Mouse (Mus musculus): ENCODE results near the gene Klk9.

Gene Klk9

GRCm38 (mm10) chr7:43791591-43791990, at the start of gene Klk9:
Gene Klk9, plus strand, starts transcription at chr7:43791891.
- no peak for DNase-seq

GRCm38 (mm10) chr7:43747788-43748187, 43.9 kb upstream of the Klk9 start:
- DNase-seq = no peak

- no peak for DNase-seq
Observed at GRCm38 (mm10) chr7:43752806-43753205, 38.9 kb upstream of the Klk9 start.

- no peak for DNase-seq
Observed at GRCm38 (mm10) chr7:43766484-43766883, 25.2 kb upstream of the Klk9 start.

GRCm38 (mm10) chr7:43768597-43768996, 23.1 kb upstream of the Klk9 start, which contains the start of gene Klk12:
Gene Klk12, plus strand, starts transcription at chr7:43768897.
- no peak for DNase-seq

DNA sequence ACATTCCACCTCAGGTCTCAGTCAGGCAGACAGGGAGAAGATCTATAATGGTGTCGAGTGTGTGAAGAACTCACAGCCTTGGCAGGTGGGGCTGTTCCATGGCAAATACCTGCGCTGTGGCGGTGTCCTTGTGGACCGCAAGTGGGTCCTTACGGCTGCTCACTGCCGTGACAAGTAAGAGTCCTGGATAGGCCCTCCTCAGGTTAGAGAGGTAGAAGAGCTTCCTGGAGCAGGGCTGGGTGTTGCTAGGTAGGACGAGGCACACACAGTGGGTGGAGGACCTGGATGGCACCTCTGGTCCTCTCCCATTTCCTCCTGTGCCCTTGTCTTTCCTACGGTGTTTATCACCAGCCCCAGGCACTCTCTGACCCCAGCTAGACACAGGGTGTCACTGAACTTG, 22.1 kb upstream of the Klk9 start:
- no peak for DNase-seq

- no peak for DNase-seq
Observed at GRCm38 (mm10) chr7:43770701-43771100, 21.0 kb upstream of the Klk9 start.

- no peak for DNase-seq
Observed at GRCm38 (mm10) chr7:43771916-43772315, 19.8 kb upstream of the Klk9 start.

GRCm38 (mm10) chr7:43772901-43773300, 18.8 kb upstream of the Klk9 start:
- DNase-seq = no peak

DNA sequence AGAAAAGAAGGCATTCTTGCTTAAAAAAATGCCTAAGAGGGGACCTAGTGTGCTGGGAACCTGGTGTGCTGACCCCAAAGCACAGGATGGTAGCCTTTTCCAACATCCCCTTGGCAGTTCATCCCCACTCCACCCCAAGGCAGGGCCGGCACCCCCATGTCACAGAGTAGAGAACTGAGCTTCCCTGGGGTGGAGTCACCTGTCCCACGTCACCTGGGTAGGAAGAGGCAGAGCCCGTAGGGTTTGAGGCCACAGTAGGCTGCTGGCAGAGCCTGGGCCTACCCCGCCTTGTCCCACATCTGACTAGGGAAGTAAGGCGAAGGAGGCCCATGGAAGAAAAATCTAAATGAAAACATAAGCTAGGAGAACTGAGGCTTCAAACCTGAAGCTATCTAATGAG, 17.3 kb upstream of the Klk9 start, which contains the start of gene Klk11:
Gene Klk11 (plus strand): TSS at position 241 of the 400 bp plus-strand sequence.
- DNase-seq = no peak

- DNase-seq = no peak
Observed at GRCm38 (mm10) chr7:43774802-43775201, 16.9 kb upstream of the Klk9 start.

DNA sequence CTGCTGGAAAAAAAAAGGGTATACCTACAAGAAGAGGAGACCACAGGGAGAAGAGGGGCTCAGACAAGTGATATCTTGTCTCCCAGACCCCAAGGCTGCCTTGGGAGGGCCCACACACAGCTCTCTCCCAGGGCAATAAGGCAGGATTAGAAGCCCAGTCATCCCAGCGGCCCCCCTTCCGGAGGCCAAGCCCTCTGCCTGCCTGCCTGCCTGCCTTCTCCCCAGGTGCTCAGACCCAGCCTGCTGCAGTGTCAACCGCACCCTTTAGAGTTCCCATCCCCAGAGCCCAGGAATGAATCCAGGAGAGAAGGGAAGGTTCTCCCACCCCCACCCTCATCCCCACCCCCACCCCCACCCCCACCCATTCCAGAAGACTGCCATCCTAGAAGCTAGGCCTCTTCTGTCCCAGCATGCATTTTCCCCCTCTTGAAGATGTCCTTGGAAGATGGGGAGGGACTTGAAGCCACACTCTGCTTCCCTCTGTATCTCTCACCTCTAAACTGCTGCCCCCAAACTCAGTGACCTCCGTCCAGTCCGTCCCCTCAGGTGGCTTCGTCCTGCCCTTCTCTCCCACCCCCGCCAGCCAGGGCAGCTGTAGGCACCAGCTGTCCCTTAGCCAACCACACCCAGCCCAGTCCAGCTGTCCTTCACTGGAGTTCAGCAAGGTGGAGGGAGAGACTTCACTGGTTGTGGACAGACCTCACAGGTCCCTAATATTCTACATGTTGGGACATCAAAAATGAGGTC, 16.2 kb upstream of the Klk9 start:
- DNase-seq = no peak

DNA sequence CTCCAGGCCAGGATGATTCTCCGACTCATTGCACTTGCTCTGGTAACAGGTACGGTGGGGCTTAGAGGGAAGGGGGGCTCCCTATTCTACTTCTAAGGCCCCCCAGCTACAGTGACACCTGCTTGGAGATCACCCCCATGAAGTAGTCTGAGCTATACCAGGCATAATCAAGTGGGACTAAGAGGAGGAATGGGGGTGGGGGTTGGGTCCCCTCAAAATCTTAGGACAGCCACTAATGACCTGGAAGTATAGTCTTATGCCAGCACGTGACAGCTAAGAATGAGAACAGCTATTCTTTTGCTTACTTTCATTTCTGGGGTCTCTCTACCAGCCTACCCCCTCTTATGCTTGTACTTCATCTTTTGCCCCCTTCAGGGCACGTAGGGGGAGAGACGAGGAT, 15.2 kb upstream of the Klk9 start:
- DNase-seq = no peak

DNA sequence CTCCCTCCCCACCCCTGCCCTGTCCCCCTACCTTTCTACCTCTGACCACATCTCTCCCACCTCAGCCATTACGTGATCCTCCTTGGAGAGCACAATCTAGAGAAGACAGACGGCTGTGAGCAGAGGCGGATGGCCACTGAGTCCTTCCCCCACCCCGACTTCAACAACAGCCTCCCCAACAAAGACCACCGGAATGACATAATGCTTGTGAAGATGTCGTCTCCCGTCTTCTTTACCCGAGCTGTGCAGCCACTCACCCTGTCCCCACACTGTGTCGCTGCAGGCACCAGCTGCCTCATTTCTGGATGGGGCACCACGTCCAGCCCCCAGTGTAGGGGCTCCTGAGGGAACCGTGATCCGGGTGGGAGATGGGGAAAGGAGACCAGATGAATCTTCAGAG, 14.3 kb upstream of the Klk9 start:
- DNase-seq = no peak

GRCm38 (mm10) chr7:43778176-43778970, 13.3 kb upstream of the Klk9 start:
- DNase-seq = no peak

DNA sequence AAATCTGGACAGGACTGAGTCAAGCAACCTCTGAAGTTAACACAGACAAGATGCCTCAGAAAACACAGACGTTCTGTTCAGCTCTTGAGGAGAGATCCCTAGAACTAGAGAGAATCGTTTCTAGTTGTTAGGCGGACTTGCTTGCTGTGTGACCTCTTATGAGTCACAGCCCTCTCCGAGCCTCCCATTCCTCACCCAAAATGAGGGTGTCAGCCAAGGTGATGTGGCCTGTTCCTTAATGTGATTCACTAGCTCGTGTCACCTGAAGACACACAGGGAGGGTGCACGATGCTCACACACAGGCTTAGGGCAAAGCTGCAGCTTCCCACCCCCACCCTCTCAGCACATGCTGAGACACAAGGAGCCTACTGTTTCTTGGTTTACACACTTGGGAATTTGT, 11.4 kb upstream of the Klk9 start:
- DNase-seq = no peak

GRCm38 (mm10) chr7:43780746-43781145, 10.9 kb upstream of the Klk9 start, which contains the start of gene Klk10:
Gene Klk10, plus strand, starts transcription at chr7:43781035.
- no peak for DNase-seq

GRCm38 (mm10) chr7:43781541-43781940, 10.2 kb upstream of the Klk9 start:
- DNase-seq = no peak

DNA sequence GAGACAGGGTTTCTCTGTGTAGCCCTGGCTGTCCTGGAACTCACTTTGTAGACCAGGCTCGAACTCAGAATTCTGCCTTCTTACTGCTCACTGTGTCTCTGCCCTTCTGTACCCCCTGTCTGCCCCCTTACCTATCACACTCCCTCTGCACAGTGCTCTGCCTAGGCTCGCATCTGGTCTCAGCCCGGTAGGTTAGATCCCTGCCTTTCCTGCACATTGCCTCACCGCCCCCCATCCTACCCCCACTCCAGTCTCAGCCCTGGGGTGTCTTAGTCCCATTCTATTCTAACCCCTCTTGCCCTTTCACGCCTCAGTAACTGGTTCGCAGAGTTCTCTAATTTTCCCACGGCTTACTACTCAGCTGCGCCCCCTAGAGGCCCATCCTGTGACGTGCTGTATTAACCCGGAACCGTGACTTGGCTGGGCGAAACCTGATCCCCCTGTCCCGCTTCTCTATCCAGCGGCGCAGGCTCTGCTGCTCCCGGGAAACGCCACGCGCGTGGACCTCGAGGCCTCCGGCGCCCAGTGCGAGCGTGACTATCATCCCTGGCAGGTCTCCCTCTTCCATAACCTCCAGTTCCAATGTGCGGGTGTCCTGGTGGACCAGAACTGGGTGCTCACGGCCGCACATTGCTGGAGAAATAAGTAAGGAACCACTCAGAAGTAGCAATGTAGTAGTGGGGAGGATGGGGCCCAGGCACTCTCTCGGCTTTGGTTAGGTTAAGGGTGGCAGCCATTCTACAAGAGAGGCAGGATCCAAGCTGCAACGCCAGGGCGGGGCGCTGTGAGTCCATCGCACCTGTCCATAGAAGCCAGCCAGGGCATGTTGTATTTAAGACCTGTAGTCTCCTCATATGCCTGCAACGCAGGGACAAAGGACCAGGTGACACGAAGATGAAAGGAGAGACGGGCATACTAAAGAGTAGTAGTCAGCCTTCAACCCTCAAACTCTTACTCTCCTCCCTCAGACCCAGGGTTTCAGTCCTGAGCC, 9.1 kb upstream of the Klk9 start:
- DNase-seq = peak; percentile 87

- no peak for DNase-seq
Observed at GRCm38 (mm10) chr7:43785286-43785685, 6.4 kb upstream of the Klk9 start.

- no peak for DNase-seq
Observed at GRCm38 (mm10) chr7:43788096-43788495, 3.6 kb upstream of the Klk9 start.

- no peak for DNase-seq
Observed at GRCm38 (mm10) chr7:43789295-43789694, 2.4 kb upstream of the Klk9 start.

- no peak for DNase-seq
Observed at GRCm38 (mm10) chr7:43796355-43796754, 4.7 kb downstream of the Klk9 start.
